Mouse (Mus musculus): Measurements from ENCODE around the gene Cyp17a1. TPM values are rescaled to one million over a fixed set of nuclear protein-coding genes. Genes with fewer than 3 reads are reported as not detected.

The Cyp17a1 gene
- 0.25 and 0.82 TPM in 2 replicates for polyA plus RNA-seq (2012; rRNA removed)

DNA sequence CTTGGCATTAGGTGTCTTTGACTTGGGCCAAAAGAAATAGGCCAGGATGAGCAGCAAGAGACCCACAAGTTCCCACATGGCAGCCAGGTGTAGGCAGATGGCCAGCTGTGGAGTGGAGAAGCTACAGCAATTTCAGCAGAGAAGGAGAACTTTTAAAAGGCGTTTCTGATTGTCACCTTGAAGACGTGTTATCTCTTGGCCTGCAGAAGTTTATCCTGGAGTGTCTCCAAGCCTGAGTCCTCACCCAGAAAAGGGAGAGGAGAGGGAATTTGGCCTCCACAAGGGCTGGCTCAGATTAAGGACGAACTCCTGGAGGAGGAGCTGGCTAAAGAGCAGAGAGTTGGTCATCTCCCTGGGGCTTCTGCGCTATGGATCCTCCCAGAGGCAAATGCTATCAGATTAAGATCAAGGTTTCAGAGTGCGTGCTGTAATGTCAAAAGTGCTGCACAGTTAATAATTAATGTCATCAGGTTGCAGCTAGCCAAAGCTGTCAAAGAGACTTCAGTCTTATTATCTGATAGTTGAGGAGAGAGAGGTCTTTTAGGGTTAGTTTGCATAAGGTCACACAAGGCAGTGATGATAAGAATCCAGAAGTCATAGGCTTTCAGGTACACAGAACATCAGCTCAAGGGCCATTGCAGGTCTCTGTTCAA is at the start of gene Cyp17a1:
Gene Cyp17a1, minus strand, starts transcription at position 407 of the 653 bp plus-strand sequence.
- DNase-seq (ENCODE audit: low read depth, low spot score): no peak
- WGBS: 12% methylated on average over 5 of the region's 5 CpGs

- no peak for DNase-seq (ENCODE audit: low read depth, low spot score)
- WGBS: 51% methylated on average over 4 of the region's 4 CpGs
Measured at GRCm38 (mm10) chr19:46718150-46718549, 45.2 kb upstream of the Cyp17a1 start.

GRCm38 (mm10) chr19:46715016-46715415 is 42.0 kb upstream of the Cyp17a1 start:
- DNase-seq (ENCODE audit: low read depth, low spot score): no peak
- 87% methylated on average over 8 of the region's 8 CpGs for WGBS

DNA sequence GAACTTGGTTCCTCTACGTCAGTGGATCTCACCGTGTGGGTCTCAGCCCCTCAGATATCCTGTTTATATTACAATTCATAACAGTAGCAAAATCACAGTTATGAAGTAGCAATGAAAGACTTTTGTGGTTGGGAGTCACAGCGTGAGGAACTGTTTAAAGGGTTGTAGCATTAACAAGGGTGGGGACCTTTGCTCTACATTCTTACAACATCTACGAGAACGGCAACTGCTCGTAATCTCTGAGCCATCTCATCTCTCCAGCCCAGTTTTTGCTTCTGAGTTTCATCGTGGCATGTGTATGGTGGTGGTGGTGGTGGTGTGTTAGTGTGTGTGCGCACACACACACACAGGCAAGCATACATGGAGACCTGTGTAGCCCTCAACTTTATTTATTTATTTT is 41.3 kb upstream of the Cyp17a1 start:
- WGBS: 68% methylated on average over 8 of the region's 8 CpGs
- DNase-seq (ENCODE audit: low read depth, low spot score): no peak

GRCm38 (mm10) chr19:46710614-46711013 is 37.6 kb upstream of the Cyp17a1 start:
- no peak for DNase-seq (ENCODE audit: low read depth, low spot score)
- WGBS: 93% methylated on average over 4 of the region's 4 CpGs

DNA sequence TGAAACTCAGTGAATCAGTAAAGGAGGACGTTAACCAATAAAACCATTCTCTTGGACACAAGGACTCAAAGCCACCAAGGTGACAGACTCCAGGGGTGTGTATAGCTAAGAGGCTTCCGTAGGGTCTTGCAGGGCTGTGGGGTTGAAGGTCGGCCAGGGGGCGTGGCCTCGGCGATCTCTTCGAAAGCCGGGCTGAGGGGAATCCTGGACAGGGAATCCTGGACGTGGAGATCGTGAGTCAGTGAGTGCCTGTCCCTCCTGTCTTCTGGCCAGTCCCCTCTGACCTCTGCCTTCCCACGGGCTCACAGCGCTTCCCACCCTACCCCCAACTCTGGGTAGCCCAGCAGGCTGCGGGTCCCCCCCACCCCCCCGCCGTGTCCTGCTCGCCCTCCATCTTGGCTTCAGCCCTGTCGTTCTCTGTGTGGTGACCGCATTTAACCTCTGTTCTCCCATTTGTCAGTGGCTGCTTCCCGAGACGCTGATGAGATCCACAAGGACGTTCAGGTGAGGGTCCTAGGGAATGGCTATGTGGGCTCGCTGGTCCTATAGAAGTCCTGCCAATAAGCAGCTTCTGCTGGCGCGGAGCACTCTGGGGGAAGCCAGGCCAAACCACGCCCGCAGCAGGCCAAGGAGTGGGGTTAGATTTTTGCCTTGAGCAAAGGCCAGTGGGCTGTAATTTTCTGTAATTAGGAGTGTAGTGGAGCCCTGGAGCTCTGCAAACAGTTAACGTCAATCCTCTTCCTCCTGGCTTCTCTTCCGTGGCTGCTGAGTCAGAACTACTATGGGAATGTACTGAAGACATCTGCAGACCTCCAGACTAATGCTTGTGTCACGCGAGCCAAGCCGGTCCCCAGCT is 34.6 kb upstream of the Cyp17a1 start, which contains the start of gene As3mt:
Gene As3mt, plus strand, starts transcription at position 163 of the 856 bp plus-strand sequence.
- 2% methylated on average over 26 of the region's 31 CpGs for WGBS

DNA sequence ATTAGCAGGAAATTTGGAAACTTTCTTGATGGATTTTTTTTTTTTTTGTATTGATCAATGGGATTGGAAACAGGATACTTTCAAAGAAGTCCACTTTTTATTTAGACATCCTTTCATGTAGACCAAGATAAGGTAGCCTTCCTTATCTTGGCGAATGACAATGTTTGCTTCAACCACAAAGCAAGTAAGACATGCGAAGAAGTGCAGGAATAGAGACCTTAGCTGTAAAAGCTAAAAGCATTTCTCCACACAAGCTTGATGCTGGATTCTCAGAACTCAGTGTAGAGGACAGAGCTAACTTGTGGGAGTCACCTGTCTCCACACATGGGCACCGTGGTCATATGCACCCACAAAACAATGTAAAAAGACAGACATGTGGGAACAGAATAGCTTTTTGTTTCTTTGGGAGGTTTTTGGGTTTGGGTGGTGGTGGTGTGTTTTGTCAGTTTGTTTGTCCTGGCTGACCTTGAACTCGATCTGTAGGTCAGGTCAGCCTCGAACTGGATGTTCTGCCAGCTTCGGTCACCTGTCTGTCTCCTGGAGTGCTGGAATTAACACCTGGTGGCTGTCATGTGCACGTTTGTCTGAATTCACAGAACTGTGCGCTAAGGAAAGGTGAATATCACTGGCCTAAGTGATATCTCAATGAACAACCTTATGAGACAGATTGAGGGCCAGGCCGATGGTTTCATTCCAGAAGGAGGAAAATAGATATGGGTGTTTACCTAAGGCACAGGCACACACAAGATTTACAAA is 33.7 kb upstream of the Cyp17a1 start:
- 44% methylated on average over 9 of the region's 9 CpGs for WGBS
- DNase-seq (ENCODE audit: low read depth, low spot score): no peak

More for the DNA sequence above, 34.6 kb upstream of the Cyp17a1 start, which contains the start of gene As3mt:
- peak; percentile 55 for DNase-seq (ENCODE audit: low read depth, low spot score)

DNA sequence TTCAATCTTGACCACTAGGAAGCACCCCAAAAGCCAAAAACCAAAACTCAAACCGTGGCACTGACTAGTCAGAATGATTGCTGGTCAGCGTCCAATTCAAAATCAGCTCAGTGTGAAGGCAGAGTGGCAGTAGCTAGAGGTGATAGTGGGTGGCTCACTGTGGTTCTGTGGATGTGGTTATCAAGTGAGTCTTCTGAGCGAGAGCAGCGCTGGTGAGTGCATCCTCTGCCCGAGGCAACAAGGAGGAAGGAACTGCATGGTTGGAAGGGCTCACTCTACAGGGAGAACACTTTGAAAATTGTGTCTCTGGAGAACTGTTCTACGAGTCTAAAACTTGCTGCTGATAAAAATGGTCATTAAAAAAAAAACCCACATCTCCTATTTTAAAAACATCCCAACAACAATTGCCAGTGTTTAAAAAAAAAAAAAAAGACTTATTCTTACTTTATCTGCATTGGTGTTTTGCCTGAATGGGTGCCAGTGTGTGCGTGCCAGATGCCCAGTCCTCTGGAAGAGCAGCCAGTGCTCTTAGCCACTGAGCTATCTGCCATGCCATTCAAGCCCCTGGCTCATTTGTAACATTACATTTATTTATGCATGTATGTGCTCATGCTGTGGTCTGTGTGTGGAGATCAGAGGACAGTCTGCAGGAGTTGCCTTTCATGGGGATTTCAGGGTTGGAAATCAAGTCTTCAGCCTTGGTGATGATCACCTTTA is 33.0 kb upstream of the Cyp17a1 start:
- DNase-seq (ENCODE audit: low read depth, low spot score): no peak
- 79% methylated on average over 7 of the region's 7 CpGs for WGBS

DNA sequence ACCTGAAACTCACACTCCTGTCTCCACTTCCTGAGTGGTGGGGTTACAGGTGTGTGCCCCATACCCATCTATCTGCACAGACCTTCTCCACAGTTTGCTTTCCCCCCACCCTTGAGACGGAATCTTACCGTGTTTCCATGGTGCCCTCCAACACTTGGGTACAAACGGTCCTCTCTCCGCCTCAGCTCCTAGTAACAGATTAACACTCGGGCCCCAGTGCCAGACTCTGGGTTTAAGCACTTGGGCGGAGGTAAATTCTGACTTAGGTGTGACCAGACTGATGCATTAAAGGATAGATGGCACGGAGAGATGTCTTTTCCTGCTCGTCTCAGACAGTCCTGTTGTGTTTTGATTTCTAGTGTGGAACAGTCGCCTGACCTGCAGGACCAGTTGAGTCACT is 28.2 kb upstream of the Cyp17a1 start:
- 55% methylated on average over 9 of the region's 9 CpGs for WGBS
- DNase-seq (ENCODE audit: low read depth, low spot score): no peak

- DNase-seq (ENCODE audit: low read depth, low spot score): no peak
- WGBS: 49% methylated on average over 10 of the region's 10 CpGs
Measured at GRCm38 (mm10) chr19:46699011-46699481, 26.1 kb upstream of the Cyp17a1 start.

DNA sequence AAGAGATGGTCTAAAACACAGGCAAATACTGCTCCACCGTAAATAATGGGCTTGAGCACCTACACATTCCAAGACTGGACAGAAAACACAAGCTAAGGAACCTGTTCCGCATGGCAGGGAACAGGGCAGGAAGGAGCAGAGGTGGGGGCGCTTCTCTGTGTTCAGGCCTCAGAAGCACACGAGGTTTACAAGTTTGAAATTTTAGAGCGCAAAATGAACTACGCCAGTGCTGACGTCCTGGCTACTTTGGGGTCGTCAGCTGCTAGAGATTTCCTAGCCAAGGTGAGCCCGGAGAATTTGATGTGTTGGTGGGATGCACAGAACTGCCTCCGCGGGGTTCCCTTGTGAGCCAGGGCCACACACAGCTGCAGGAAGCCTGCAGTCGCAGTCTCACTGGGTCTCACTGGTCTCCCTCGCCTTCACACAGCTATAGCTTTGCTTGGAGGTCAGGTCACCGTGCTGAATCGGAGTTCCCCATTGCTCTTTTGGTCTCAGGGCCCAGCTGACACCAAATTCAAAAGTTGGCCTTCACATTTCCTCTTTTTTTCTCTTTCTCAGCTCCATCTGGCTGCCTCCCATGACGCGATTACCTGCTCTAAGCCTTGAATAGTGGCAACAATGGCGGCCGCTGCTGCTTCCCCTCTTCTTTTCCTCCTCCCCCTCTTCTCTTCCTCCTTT is 25.0 kb upstream of the Cyp17a1 start:
- no peak for DNase-seq (ENCODE audit: low read depth, low spot score)
- WGBS: 72% methylated on average over 19 of the region's 19 CpGs

DNA sequence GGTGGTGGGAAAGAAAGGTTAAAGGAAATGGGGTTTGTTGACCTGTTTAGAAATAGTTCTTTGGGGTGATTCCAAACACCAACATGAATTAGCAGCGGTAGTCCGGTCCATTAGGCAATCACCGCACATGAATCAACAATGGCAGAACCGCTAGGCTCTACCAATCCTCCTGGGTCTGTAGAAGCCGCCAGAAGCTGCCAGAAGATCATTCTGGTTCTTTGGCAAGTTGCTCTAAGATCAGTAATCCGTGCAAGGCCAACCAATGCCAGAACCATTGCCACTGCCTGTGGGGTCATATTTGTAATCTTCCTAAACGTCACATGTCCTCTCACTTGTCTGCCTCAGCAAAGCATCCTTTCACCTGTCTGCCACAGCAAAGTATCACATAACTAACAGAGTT is 24.0 kb upstream of the Cyp17a1 start:
- no peak for DNase-seq (ENCODE audit: low read depth, low spot score)
- WGBS: 95% methylated on average over 7 of the region's 7 CpGs

- DNase-seq (ENCODE audit: low read depth, low spot score): no peak
- 95% methylated on average over 8 of the region's 8 CpGs for WGBS
Measured at GRCm38 (mm10) chr19:46696482-46696881, 23.5 kb upstream of the Cyp17a1 start.

DNA sequence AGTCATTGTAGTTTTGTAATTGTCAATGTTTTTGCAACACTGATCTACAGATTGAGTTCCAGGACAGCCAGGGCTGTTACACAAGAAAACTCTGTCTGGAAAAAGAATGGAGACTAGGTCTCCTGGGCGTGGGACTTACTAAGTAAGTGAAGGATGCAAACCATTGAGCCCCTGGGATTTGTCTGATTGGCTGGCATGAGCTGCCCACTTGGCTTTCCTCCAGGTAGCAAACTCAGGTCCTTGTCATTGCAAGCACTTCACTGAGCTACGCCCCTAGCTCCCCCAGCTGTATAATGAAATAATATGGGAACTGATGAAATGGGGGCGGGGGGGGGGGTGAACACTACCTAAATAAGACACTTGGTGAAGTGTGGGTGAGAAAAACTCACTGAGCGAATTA is 20.2 kb upstream of the Cyp17a1 start:
- 88% methylated on average over 4 of the region's 4 CpGs for WGBS
- no peak for DNase-seq (ENCODE audit: low read depth, low spot score)

DNA sequence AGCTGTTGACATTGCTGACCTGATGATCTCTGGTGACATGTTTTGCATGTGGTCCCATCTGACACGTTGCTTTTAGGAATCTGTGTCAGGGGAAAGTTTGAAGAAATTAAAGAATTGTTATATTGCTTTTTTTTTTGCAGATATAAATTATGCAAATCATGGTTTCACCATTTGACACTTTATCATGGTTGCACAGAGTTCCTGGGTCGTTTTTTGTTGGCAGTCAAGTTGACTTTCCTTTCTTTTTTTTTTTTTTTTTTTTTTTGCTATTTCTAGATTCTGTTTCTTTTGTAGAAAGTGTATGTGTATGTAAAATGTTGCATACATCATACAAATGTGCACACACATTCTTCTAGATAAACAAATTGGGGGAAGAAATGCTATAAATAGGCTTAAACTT is 18.1 kb upstream of the Cyp17a1 start:
- no peak for DNase-seq (ENCODE audit: low read depth, low spot score)
- 44% methylated on average over 2 of the region's 2 CpGs for WGBS

GRCm38 (mm10) chr19:46690387-46690786 is 17.4 kb upstream of the Cyp17a1 start:
- no peak for DNase-seq (ENCODE audit: low read depth, low spot score)
- WGBS: 70% methylated on average over 11 of the region's 11 CpGs

DNA sequence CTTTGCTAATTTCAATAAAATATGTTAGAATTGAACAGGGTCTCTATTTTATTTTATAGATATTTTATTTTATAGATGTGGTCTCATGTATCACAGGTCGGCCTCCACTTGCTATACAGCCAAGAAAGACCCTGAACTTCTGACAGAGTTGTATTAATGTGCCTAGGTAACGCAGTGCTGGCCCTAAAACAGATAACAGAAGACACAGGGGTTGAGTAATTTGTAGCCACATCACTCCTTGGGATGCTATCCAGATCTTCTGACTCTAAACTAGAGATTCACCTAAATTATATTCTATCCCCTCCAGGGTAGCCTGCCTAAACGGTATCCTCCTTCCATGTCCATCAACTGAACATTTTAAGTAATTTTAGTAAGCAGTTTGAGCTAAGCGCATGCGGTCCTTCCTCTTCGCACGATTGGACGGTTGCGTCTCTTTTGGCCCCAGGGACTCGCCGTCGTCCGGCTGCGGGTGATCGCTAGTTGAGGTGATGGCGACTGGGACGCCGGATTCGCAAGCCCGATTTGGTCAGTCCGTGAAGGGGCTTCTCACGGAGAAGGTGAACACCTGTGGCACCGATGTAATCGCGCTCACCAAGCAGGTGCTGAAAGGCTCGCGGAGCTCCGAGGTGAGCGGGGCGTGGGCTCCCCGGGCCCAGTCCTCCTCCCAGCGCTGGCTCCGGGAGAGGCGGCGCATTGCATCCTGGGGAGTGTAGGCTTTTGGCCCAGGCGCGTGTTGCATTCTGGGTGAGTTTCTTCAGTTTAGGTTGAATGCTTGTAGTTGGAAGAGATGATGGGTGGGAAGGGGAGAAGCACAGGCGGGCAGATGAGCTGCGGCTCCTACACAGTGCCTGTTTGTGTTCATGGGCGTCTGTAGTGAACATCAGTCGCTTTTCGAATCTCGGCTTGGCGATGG is 16.7 kb upstream of the Cyp17a1 start, which contains the start of gene Borcs7:
Gene Borcs7, plus strand, starts transcription at position 447 of the 913 bp plus-strand sequence.
- peak; percentile 75 for DNase-seq (ENCODE audit: low read depth, low spot score)
- 2% methylated on average over 44 of the region's 44 CpGs for WGBS

Measured in large intestine, adult 2 months (tissue).